Mouse (Mus musculus) adrenal gland, postnatal 36 days (tissue): ENCODE data around the gene Adat3. TPM values are rescaled to one million over a fixed set of nuclear protein-coding genes. Genes with fewer than 3 reads are reported as not detected.
A peak's percentile ranks its signal among the peaks of the same experiment; 100 is the strongest.

Source experiments
- DNase-seq, 2 experiments: peaks; one replicate each; pipeline ENCODE4 v3.0.0; 2021; ENCODE audit warnings: mixed read lengths in 1 of 2
- long read RNA-seq, 2 experiments: library from polyadenylated mRNA; stranded (forward); transcript quantifications; one replicate each; pipeline ENCODE4 v2.0.0; 2021; ENCODE audit warnings: borderline sequencing depth in 2 of 2
- total RNA-seq, 2 experiments: library from RNA; stranded (reverse); gene quantifications; 2 replicates each; pipeline ENCODE4 v1.2.3; 2021

Adat3 gene
- 1 to 10 TPM; 2.7 to 6.1 TPM for total RNA-seq
- long read RNA-seq, experiment 1, partial matches to known transcripts: 1 of 4 reads
- long read RNA-seq, experiment 1, other reads (novel, unspliced or antisense): 0 of 4 reads
- long read RNA-seq, experiment 2, partial matches to known transcripts: 0 of 1 reads
- long read RNA-seq, experiment 2, other reads (novel, unspliced or antisense): 0 of 1 reads

GRCm38 (mm10) chr10:80602698-80603325 lies at the start of gene Adat3, which contains the start of gene Scamp4:
Adat3 (plus strand) TSS chr10:80602880.
Scamp4 (plus strand) TSS chr10:80602872.
- peak; percentile 96 to 97 for DNase-seq

- peak; percentile 48 to 55 for DNase-seq
These were observed 49.1 kb upstream of the Adat3 start for GRCm38 (mm10) chr10:80553575-80553974.

- DNase-seq: no peak
These were observed 48.7 kb upstream of the Adat3 start for GRCm38 (mm10) chr10:80553997-80554396.

GRCm38 (mm10) chr10:80557346-80557965 lies 45.2 kb upstream of the Adat3 start:
- DNase-seq: peak; percentile 91 to 92

- DNase-seq: no peak
These were observed 43.2 kb upstream of the Adat3 start for GRCm38 (mm10) chr10:80559431-80559830.

- no peak for DNase-seq
These were observed 42.1 kb upstream of the Adat3 start for GRCm38 (mm10) chr10:80560621-80561020.

GRCm38 (mm10) chr10:80561116-80561944 lies 41.4 kb upstream of the Adat3 start, which contains the start of gene Rexo1:
Rexo1 (minus strand) TSS chr10:80561560.
- DNase-seq: peak; percentile 94 to 95

- peak; percentile 86 to 89 for DNase-seq
These were observed 36.1 kb upstream of the Adat3 start for GRCm38 (mm10) chr10:80566375-80567092.

GRCm38 (mm10) chr10:80568876-80569275 lies 33.8 kb upstream of the Adat3 start:
- DNase-seq: no peak

- peak; percentile 63 to 84 for DNase-seq
These were observed 33.0 kb upstream of the Adat3 start for GRCm38 (mm10) chr10:80569664-80570066.

GRCm38 (mm10) chr10:80570419-80570818 lies 32.3 kb upstream of the Adat3 start:
- no peak for DNase-seq

GRCm38 (mm10) chr10:80570871-80571836 lies 31.5 kb upstream of the Adat3 start:
- no peak for DNase-seq

GRCm38 (mm10) chr10:80572477-80572876 lies 30.2 kb upstream of the Adat3 start:
- DNase-seq: no peak

GRCm38 (mm10) chr10:80573944-80574343 lies 28.7 kb upstream of the Adat3 start:
- no peak for DNase-seq

- no peak for DNase-seq
These were observed 27.8 kb upstream of the Adat3 start for GRCm38 (mm10) chr10:80574896-80575295.

GRCm38 (mm10) chr10:80575925-80576324 lies 26.8 kb upstream of the Adat3 start:
- no peak for DNase-seq

GRCm38 (mm10) chr10:80576351-80577194 lies 26.1 kb upstream of the Adat3 start:
- peak; percentile 72 to 85 for DNase-seq

GRCm38 (mm10) chr10:80577195-80578130 lies 25.2 kb upstream of the Adat3 start, which contains the start of gene Klf16:
Klf16 (minus strand) TSS chr10:80577321.
- DNase-seq: peak; percentile 100
